Mouse (Mus musculus) frontal cortex, postnatal 25 days (tissue): ENCODE measurements around the gene Kars.

ENCODE experiments used
- DNase-seq, 2 experiments: peaks; one replicate each; pipeline ENCODE4 v3.0.0; 2022; ENCODE audit warnings: low spot score in 2 of 2

Gene Kars

DNA sequence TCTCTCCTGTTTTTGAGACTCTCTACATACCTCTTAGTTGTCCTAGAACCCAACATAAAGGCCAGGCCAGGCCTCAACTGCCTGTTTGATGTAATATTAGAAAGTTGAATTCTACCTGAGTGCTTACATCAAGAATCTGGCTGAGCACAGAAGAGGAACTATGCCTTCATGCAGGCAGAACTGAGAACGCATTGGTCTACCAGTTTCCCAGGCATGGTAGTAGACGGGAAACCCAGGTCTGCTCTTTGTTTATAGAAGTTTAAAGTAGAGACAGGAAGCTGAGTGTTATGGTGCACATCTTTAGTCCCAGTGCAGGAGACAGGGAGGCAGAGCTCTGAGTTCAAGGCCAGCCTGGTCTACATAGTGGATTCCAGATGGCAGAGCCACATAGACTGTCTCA lies 64.0 kb downstream of the Kars start:
- no peak for DNase-seq

DNA sequence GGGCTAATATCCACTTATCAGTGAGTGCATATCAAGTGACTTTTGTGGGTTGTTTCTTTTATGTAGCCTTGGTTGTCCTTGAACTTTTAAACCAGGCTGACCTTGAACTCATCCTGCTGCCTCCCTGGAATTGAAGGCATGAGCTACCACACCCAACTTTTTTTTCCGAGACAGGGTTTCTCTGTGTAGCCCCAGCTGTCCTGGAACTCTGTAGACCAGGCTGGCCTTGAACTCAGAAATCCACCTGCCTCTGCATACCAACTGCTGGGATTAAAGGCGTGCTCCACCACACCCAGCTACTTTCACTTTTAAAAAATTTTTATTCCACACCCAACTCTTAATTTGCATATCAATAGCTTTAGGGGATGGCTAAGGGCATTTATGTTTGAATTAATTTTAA lies 67.6 kb downstream of the Kars start:
- no peak for DNase-seq
